Mouse (Mus musculus): Measurements from ENCODE around the gene AC170998.1. TPM values are rescaled to one million over a fixed set of nuclear protein-coding genes. Genes with fewer than 3 reads are reported as not detected.
A peak's percentile ranks its signal among the peaks of the same experiment; 100 is the strongest.

The AC170998.1 gene
- polyA plus RNA-seq, 1 experiment from 2014 or later, result 1.9 TPM

DNA sequence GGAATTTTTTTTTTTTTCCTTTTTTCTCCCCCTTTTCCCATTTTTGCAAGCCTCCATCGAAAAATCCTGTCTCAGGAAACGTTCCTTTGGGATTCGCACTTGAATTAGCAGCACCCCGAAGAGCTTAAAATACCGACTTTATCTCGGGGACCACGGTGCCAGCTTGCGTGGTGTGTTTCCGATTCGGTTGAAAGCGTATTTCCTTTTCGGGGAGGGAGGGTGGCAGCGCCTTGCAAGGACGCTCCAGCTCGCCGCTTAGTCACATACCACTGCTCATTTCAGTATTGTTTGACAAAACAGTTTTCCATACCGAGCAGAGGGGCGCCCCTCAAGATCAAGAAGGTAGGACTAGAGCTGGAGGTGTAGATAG, 33.6 kb upstream of the AC170998.1 start:
- peak overlapping the region; percentile 99 for H3K4me3 ChIP-seq (ENCODE audit: low read length)
- H3K36me3 ChIP-seq (ENCODE audit: control insufficient read depth, insufficient read depth, low read length), result no peaks in the 10 kb centered on the region
- no peaks in the 10 kb centered on the region for H3K27me3 ChIP-seq (replicated peaks; ENCODE audit: control insufficient read depth, insufficient read depth, low read length)
- H3K4me2 ChIP-seq (ENCODE audit: low read length), result peak overlapping the region; percentile 84
- peak overlapping the region; percentile 97 for H3K9ac ChIP-seq (ENCODE audit: low read depth, low read length)
- H3K27ac ChIP-seq (ENCODE audit: low read depth, low read length), result peak overlapping the region; percentile 97
- under 1% methylated on average over 18 of the region's 18 CpGs for WGBS
- no peak for ATAC-seq
- H3K4me1 ChIP-seq (ENCODE audit: control insufficient read depth, insufficient read depth, low read depth, low read length), result peaks cover 38% of the 10 kb centered on the region
- no peaks in the 10 kb centered on the region for H3K9me3 ChIP-seq (ENCODE audit: control insufficient read depth, low read length)

DNA sequence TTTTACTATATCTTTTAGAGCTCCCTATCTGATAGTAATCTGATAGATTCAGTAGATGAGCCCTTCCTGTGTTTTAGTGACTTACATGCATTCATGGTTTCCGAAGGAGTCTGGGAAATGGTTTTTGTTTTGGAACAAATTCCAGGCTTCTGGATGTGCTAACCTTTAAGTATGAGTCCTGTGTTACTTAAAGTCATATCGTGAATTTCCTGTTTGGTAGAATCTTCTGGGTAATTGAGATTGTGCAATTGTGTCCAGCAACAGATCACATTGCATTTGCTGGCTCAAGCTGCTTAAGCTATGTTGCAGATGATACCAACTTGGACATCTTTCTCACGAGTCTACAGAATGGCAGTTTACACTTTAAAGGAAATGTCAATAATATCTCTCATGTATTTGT, 32.8 kb upstream of the AC170998.1 start:
- no peak for ATAC-seq
- Histone ChIP-seq H3K27me3 (replicated peaks; ENCODE audit: control insufficient read depth, insufficient read depth, low read length) (no peaks in the 10 kb centered on the region), H3K9ac (ENCODE audit: low read depth, low read length) (no peak overlapping the region; the same call in 1 of the 2 replicates), H3K4me3 (ENCODE audit: low read length) (peak overlapping the region; percentile 99), H3K27ac (ENCODE audit: low read depth, low read length) (no peak overlapping the region), H3K36me3 (ENCODE audit: control insufficient read depth, insufficient read depth, low read length) (no peaks in the 10 kb centered on the region), H3K9me3 (ENCODE audit: control insufficient read depth, low read length) (no peaks in the 10 kb centered on the region), H3K4me1 (ENCODE audit: control insufficient read depth, insufficient read depth, low read depth, low read length) (peaks cover 44% of the 10 kb centered on the region), H3K4me2 (ENCODE audit: low read length) (peak overlapping the region; percentile 84)
- WGBS, result 45% methylated on average over 3 of the region's 3 CpGs

DNA sequence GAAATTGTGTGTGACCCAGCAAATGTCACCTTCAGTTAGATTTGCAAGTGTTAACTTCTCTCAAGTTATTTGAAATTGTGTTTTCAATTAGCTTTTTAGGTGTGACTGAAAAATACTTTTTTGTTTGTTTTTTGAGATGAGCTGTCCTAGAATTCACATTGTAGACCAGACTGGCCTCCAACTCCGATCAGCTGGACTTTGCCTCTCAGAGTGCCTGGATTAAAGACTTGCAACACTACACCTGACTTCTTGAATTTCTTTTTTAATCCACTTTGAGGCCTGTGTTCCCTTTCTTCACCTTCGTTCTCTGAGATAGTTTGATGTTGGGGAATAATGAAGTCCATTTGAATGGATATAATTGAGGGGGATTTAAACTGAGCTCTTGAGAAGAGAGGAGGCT, 31.8 kb upstream of the AC170998.1 start:
- 73% methylated on average over 2 of the region's 2 CpGs for WGBS
- H3K4me3 ChIP-seq (ENCODE audit: low read length), result no peak overlapping the region
- H3K27me3 ChIP-seq (replicated peaks; ENCODE audit: control insufficient read depth, insufficient read depth, low read length), result no peaks in the 10 kb centered on the region
- no peak overlapping the region for H3K4me2 ChIP-seq (ENCODE audit: low read length)
- no peak for ATAC-seq
- no peaks in the 10 kb centered on the region for H3K36me3 ChIP-seq (ENCODE audit: control insufficient read depth, insufficient read depth, low read length)
- peaks cover 44% of the 10 kb centered on the region for H3K4me1 ChIP-seq (ENCODE audit: control insufficient read depth, insufficient read depth, low read depth, low read length)
- no peaks in the 10 kb centered on the region for H3K9me3 ChIP-seq (ENCODE audit: control insufficient read depth, low read length)
- no peak overlapping the region for H3K27ac ChIP-seq (ENCODE audit: low read depth, low read length)
- no peak overlapping the region for H3K9ac ChIP-seq (ENCODE audit: low read depth, low read length)

DNA sequence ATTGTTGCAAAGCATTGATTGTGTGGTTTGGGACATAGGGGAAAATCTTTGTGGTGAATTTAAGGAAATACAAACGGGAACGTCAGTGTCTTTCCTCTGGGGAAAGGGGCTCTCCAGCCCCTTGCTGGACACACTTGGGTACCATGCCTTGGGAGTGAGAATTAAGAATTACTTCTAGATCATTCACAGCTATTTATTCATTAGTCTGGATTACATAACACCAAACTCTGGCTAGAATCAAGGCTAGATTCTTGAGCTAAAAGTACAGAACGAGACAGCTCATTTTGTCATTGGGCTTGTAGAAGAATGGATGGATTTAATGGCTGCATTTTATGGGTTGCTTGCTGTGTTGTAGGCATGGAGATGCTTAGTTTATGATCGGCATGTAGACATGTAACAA, 31.1 kb upstream of the AC170998.1 start:
- Histone ChIP-seq H3K9me3 (ENCODE audit: control insufficient read depth, low read length) (no peaks in the 10 kb centered on the region), H3K9ac (ENCODE audit: low read depth, low read length) (no peak overlapping the region), H3K4me2 (ENCODE audit: low read length) (no peak overlapping the region), H3K27me3 (replicated peaks; ENCODE audit: control insufficient read depth, insufficient read depth, low read length) (no peaks in the 10 kb centered on the region), H3K4me1 (ENCODE audit: control insufficient read depth, insufficient read depth, low read depth, low read length) (peaks cover 39% of the 10 kb centered on the region), H3K27ac (ENCODE audit: low read depth, low read length) (no peak overlapping the region), H3K4me3 (ENCODE audit: low read length) (no peak overlapping the region), H3K36me3 (ENCODE audit: control insufficient read depth, insufficient read depth, low read length) (no peaks in the 10 kb centered on the region)
- ATAC-seq, result no peak
- WGBS, result 73% methylated on average over 4 of the region's 4 CpGs

DNA sequence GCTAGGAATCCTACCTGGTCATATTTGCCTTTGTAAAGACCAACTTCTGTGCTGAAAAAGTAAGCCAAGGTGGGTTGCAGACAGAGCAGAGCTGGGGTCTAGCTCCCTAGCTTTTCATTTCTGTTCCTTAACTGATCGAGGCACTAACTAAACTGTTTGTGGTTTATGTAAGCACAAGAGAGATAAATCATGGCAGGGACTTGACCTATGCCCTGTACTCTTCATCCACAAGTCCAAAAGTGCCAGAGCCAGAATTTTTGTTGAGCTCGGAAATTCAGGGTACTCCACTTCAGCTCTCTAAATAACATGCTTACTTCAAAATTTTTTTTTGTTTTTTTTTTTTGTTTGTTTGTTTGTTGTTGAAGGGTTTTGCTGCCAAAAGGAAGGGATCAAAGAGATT, 29.2 kb upstream of the AC170998.1 start:
- peaks cover 32% of the 10 kb centered on the region for H3K4me1 ChIP-seq (ENCODE audit: control insufficient read depth, insufficient read depth, low read depth, low read length)
- H3K27ac ChIP-seq (ENCODE audit: low read depth, low read length), result no peak overlapping the region
- 53% methylated on average over 2 of the region's 2 CpGs for WGBS
- H3K36me3 ChIP-seq (ENCODE audit: control insufficient read depth, insufficient read depth, low read length), result no peaks in the 10 kb centered on the region
- H3K9ac ChIP-seq (ENCODE audit: low read depth, low read length), result no peak overlapping the region
- H3K4me3 ChIP-seq (ENCODE audit: low read length), result no peak overlapping the region
- no peaks in the 10 kb centered on the region for H3K9me3 ChIP-seq (ENCODE audit: control insufficient read depth, low read length)
- H3K27me3 ChIP-seq (replicated peaks; ENCODE audit: control insufficient read depth, insufficient read depth, low read length), result no peaks in the 10 kb centered on the region
- ATAC-seq, result no peak
- no peak overlapping the region for H3K4me2 ChIP-seq (ENCODE audit: low read length)

DNA sequence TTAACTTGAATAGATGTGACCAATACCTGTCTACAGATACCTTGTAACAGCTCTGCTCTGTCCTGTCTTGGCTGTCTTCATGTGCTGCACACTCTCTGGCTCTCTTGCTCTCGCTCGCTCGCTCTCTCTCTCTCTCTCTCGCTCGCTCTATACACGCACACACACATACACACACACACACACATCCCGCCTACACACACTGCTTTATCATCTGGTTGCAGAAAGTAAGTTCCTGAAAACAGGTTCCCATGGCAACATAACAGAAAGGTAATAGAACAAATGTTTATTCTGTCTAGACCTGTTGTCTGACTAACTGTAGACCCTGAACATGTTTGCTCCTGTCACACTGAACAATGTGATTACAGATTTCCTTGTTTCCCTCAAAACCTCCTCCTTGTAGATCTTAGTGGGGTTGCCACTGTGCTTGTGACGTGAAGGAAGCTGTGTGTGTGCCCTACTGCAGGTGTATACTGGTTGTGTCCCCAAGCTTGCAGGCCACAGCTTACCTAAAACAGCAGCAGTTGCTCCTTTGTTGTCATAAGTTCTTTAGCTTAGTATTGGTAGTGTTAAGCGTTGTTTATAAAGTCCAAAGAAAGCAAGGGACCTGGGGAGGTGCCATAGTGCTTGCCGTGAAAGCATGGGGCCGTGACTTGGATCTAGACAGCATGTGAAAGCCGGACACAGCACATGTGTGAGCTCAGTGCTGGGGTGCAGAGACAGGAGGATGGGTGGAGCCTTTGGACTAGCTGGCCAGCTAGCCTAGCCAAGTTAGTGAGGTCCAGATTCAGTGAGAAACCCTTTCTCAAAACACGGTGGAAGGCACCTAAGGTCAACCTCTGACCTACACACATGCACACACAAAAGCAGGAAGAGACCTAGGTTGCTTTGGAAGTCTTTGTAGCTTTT, 28.3 kb upstream of the AC170998.1 start:
- ATAC-seq, result 0 out of 2 replicates have a peak, but pooled peaks have one; percentile 63
- Histone ChIP-seq H3K9me3 (ENCODE audit: control insufficient read depth, low read length) (no peaks in the 10 kb centered on the region), H3K36me3 (ENCODE audit: control insufficient read depth, insufficient read depth, low read length) (no peaks in the 10 kb centered on the region), H3K4me2 (ENCODE audit: low read length) (no peak overlapping the region), H3K27me3 (replicated peaks; ENCODE audit: control insufficient read depth, insufficient read depth, low read length) (no peaks in the 10 kb centered on the region), H3K4me1 (ENCODE audit: control insufficient read depth, insufficient read depth, low read depth, low read length) (peaks cover 32% of the 10 kb centered on the region), H3K4me3 (ENCODE audit: low read length) (no peak overlapping the region), H3K9ac (ENCODE audit: low read depth, low read length) (no peak overlapping the region), H3K27ac (ENCODE audit: low read depth, low read length) (no peak overlapping the region)
- WGBS, result 69% methylated on average over 13 of the region's 13 CpGs

DNA sequence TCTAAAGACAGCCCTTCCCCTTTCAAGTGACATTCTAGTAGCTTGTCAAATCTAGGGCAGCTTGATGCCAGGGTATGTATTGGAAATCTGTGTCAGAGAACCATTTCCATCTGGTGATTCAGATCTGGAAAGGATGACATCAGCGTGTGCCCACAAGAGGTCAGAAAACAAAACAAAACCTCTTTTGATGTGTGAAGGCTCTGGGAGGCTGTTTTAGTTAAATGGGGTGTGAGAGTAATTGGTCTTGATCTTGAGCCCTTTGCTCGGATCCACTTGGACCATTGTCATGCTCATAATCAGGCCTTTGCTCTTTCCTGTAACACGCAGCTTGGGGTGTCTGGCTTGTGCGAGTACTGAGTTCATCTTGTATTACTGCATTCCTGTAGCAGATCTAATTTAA, 27.6 kb upstream of the AC170998.1 start:
- Histone ChIP-seq H3K4me2 (ENCODE audit: low read length) (no peak overlapping the region), H3K4me1 (ENCODE audit: control insufficient read depth, insufficient read depth, low read depth, low read length) (peaks cover 25% of the 10 kb centered on the region), H3K9me3 (ENCODE audit: control insufficient read depth, low read length) (no peaks in the 10 kb centered on the region), H3K36me3 (ENCODE audit: control insufficient read depth, insufficient read depth, low read length) (no peaks in the 10 kb centered on the region), H3K27ac (ENCODE audit: low read depth, low read length) (no peak overlapping the region), H3K9ac (ENCODE audit: low read depth, low read length) (no peak overlapping the region), H3K27me3 (replicated peaks; ENCODE audit: control insufficient read depth, insufficient read depth, low read length) (no peaks in the 10 kb centered on the region), H3K4me3 (ENCODE audit: low read length) (no peak overlapping the region)
- ATAC-seq, result no peak
- WGBS, result 41% methylated on average over 4 of the region's 4 CpGs

DNA sequence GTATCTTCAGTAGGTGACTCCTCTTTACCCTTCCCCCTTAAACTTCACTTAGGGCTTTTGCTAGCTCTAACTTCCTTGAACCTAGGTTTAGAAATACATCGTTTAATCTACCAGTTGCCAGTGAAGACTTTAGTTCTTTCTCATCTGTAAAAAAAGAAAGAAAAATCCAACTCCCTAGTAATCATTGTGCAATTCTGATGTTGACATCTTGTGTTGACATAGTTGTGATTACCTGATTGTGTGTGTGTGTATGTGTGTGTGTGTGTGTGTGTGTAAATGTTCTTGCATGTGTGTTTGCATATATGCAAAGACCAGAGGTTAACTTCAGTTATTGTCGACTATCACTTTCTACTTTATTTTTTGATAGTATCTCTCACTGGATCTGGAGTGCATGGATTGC, 27.2 kb upstream of the AC170998.1 start:
- H3K4me2 ChIP-seq (ENCODE audit: low read length), result no peak overlapping the region
- peaks cover 21% of the 10 kb centered on the region for H3K4me1 ChIP-seq (ENCODE audit: control insufficient read depth, insufficient read depth, low read depth, low read length)
- H3K27ac ChIP-seq (ENCODE audit: low read depth, low read length), result no peak overlapping the region
- no peak overlapping the region for H3K9ac ChIP-seq (ENCODE audit: low read depth, low read length)
- H3K9me3 ChIP-seq (ENCODE audit: control insufficient read depth, low read length), result no peaks in the 10 kb centered on the region
- ATAC-seq, result no peak
- H3K27me3 ChIP-seq (replicated peaks; ENCODE audit: control insufficient read depth, insufficient read depth, low read length), result no peaks in the 10 kb centered on the region
- WGBS, result 90% methylated on average over 2 of the region's 2 CpGs
- no peak overlapping the region for H3K4me3 ChIP-seq (ENCODE audit: low read length)
- H3K36me3 ChIP-seq (ENCODE audit: control insufficient read depth, insufficient read depth, low read length), result no peaks in the 10 kb centered on the region

DNA sequence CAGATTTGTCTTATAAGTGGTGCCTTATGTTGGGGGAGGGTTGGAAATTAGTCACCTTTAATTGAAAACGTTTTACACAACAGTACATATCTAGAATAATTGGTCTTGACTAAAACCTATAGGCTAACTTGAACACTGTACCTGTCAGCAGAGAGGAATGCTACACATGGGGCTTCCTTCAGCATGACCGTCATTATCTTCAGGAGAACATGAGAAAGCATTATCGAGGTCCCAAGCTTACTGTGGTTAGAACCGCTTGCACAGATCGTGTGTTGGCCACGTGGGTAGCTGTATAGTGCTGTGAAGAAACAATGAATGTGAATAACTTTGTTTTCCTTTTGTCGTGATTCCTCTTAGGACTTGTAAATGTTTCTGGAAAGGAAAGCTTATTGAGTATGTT, 26.1 kb upstream of the AC170998.1 start:
- H3K4me3 ChIP-seq (ENCODE audit: low read length), result no peak overlapping the region
- 86% methylated on average over 7 of the region's 7 CpGs for WGBS

More for the DNA sequence above, 26.1 kb upstream of the AC170998.1 start:
- no peak overlapping the region for H3K9ac ChIP-seq (ENCODE audit: low read depth, low read length)
- no peak for ATAC-seq
- no peaks in the 10 kb centered on the region for H3K27me3 ChIP-seq (replicated peaks; ENCODE audit: control insufficient read depth, insufficient read depth, low read length)
- H3K27ac ChIP-seq (ENCODE audit: low read depth, low read length), result no peak overlapping the region
- no peaks in the 10 kb centered on the region for H3K9me3 ChIP-seq (ENCODE audit: control insufficient read depth, low read length)
- no peaks in the 10 kb centered on the region for H3K36me3 ChIP-seq (ENCODE audit: control insufficient read depth, insufficient read depth, low read length)
- peaks cover 16% of the 10 kb centered on the region for H3K4me1 ChIP-seq (ENCODE audit: control insufficient read depth, insufficient read depth, low read depth, low read length)
- no peak overlapping the region for H3K4me2 ChIP-seq (ENCODE audit: low read length)

Data from hindbrain, embryonic 16.5 days (tissue).